Mouse (Mus musculus) neural tube, embryonic 14.5 days (tissue): ENCODE measurements around the gene Gm20388. TPM values are rescaled to one million over a fixed set of nuclear protein-coding genes. Genes with fewer than 3 reads are reported as not detected.

ENCODE experiments used
- ATAC-seq: fragments of 200-750 bp; cut with Nextera tagmentation; 2 replicates; pipeline ENCODE4 v1.8.0; 2017; ENCODE audit warnings: low read depth, mild to moderate bottlenecking, moderate TSS enrichment, moderate library complexity
- H3K27ac ChIP-seq: fragments of 300-500 bp; sonication (generic); 2 replicates; pipeline ENCODE4 v1.5.1; 2014; ENCODE audit warnings: low read depth, mild to moderate bottlenecking, control low read depth, low read length, moderate library complexity, mixed read lengths
- H3K27me3 ChIP-seq: fragments of 300-500 bp; sonication (generic); 2 replicates; pipeline ENCODE4 v1.6.1; 2014; ENCODE audit warnings: low read length; ENCODE audit not compliant: control insufficient read depth, insufficient read depth
- H3K36me3 ChIP-seq: fragments of 300-500 bp; sonication (generic); 2 replicates; pipeline ENCODE4 v1.6.1; 2014; ENCODE audit warnings: low read length, mixed read lengths; ENCODE audit not compliant: control insufficient read depth, insufficient read depth
- H3K4me1 ChIP-seq: fragments of 300-500 bp; sonication (generic); 2 replicates; pipeline ENCODE4 v1.6.1; 2014; ENCODE audit warnings: low read length; ENCODE audit not compliant: control insufficient read depth, insufficient read depth
- H3K4me2 ChIP-seq: fragments of 300-500 bp; sonication (generic); 2 replicates; pipeline ENCODE4 v1.6.1; 2014; ENCODE audit warnings: mild to moderate bottlenecking, low read depth, low read length, control low read depth
- H3K4me3 ChIP-seq: fragments of 300-500 bp; sonication (generic); 2 replicates; pipeline ENCODE4 v1.5.1; 2014; ENCODE audit warnings: low read depth, low read length, control low read depth, mixed read lengths
- H3K9ac ChIP-seq: fragments of 300-500 bp; sonication (generic); replicated peaks from 2 replicates; pipeline ENCODE4 v1.6.1; 2014; ENCODE audit warnings: low read depth, mild to moderate bottlenecking, control low read depth, low read length, mixed read lengths
- H3K9me3 ChIP-seq: fragments of 300-500 bp; sonication (generic); 2 replicates; pipeline ENCODE4 v1.6.1; 2016; ENCODE audit warnings: low read length; ENCODE audit not compliant: control insufficient read depth
- WGBS: fragments of 180-500 bp; shearing (Covaris S2); extraction: QIAGEN DNeasy Blood & Tissue Kit; methylation state at CpG from one replicate; pipeline ENCODE4 v1.1.7; 2014; 5-methylcytosine and 5-hydroxymethylcytosine counted together
- polyA plus RNA-seq: library from polyadenylated mRNA; unstranded; fragments of >200 nt; fragmentation: Nextera tagmentation; extraction: Ambion mirVana; gene quantifications from 2 replicates; pipeline ENCODE4 v1.2.1, GENCODE M21; 2014

Gm20388 gene
- polyA plus RNA-seq, 1 experiment from 2014 or later, result 10.3 TPM

GRCm38 (mm10) chr8:122896317-122896716 is 2985.7 kb downstream of the Gm20388 start:
- Histone ChIP-seq H3K4me3 (no peak overlapping the region), H3K27me3 (no peaks in the 10 kb centered on the region), H3K9ac (no peak overlapping the region), H3K27ac (no peak overlapping the region), H3K4me1 (no peaks in the 10 kb centered on the region), H3K4me2 (no peak overlapping the region), H3K9me3 (no peaks in the 10 kb centered on the region), H3K36me3 (peaks cover 54% of the 10 kb centered on the region)
- WGBS, result 92% methylated on average over 11 of the region's 11 CpGs
- no peak for ATAC-seq

GRCm38 (mm10) chr8:122897200-122897599 is 2986.6 kb downstream of the Gm20388 start:
- 96% methylated on average over 8 of the region's 8 CpGs for WGBS

GRCm38 (mm10) chr8:122898018-122898417 is 2987.4 kb downstream of the Gm20388 start:
- H3K9ac ChIP-seq, result no peak overlapping the region
- H3K36me3 ChIP-seq, result peaks cover 39% of the 10 kb centered on the region
- no peak for ATAC-seq
- no peaks in the 10 kb centered on the region for H3K9me3 ChIP-seq
- H3K4me1 ChIP-seq, result no peaks in the 10 kb centered on the region
- WGBS, result 88% methylated on average over 4 of the region's 4 CpGs
- H3K4me3 ChIP-seq, result no peak overlapping the region
- H3K27ac ChIP-seq, result no peak overlapping the region
- no peak overlapping the region for H3K4me2 ChIP-seq
- no peaks in the 10 kb centered on the region for H3K27me3 ChIP-seq

More at GRCm38 (mm10) chr8:122897200-122897599, 2986.6 kb downstream of the Gm20388 start:
- no peak overlapping the region for H3K4me3 ChIP-seq
- H3K4me1 ChIP-seq, result no peaks in the 10 kb centered on the region
- H3K9ac ChIP-seq, result no peak overlapping the region
- no peak overlapping the region for H3K4me2 ChIP-seq
- no peaks in the 10 kb centered on the region for H3K9me3 ChIP-seq
- H3K36me3 ChIP-seq, result peaks cover 46% of the 10 kb centered on the region
- ATAC-seq, result no peak
- no peak overlapping the region for H3K27ac ChIP-seq
- no peaks in the 10 kb centered on the region for H3K27me3 ChIP-seq

- no peak overlapping the region for H3K9ac ChIP-seq
- no peak for ATAC-seq
- H3K27ac ChIP-seq, result no peak overlapping the region
- 96% methylated on average over 12 of the region's 12 CpGs for WGBS
- H3K4me1 ChIP-seq, result no peaks in the 10 kb centered on the region
- no peaks in the 10 kb centered on the region for H3K9me3 ChIP-seq
- H3K4me3 ChIP-seq, result no peak overlapping the region
- no peaks in the 10 kb centered on the region for H3K27me3 ChIP-seq
- no peak overlapping the region for H3K4me2 ChIP-seq
- H3K36me3 ChIP-seq, result peaks cover 35% of the 10 kb centered on the region
These were observed 2987.8 kb downstream of the Gm20388 start for GRCm38 (mm10) chr8:122898473-122898872.

- WGBS, result 78% methylated on average over 5 of the region's 5 CpGs
These were observed 2988.4 kb downstream of the Gm20388 start for GRCm38 (mm10) chr8:122899085-122899484.

GRCm38 (mm10) chr8:122901476-122901875 is 2990.8 kb downstream of the Gm20388 start:
- no peak overlapping the region for H3K9ac ChIP-seq
- no peaks in the 10 kb centered on the region for H3K9me3 ChIP-seq
- WGBS, result 95% methylated on average over 7 of the region's 7 CpGs
- peaks cover 14% of the 10 kb centered on the region for H3K36me3 ChIP-seq
- no peak overlapping the region for H3K4me2 ChIP-seq
- no peak for ATAC-seq
- no peaks in the 10 kb centered on the region for H3K4me1 ChIP-seq
- H3K4me3 ChIP-seq, result no peak overlapping the region
- no peaks in the 10 kb centered on the region for H3K27me3 ChIP-seq
- H3K27ac ChIP-seq, result no peak overlapping the region

More at GRCm38 (mm10) chr8:122899085-122899484, 2988.4 kb downstream of the Gm20388 start:
- no peak overlapping the region for H3K4me2 ChIP-seq
- ATAC-seq, result no peak
- H3K9ac ChIP-seq, result no peak overlapping the region
- no peaks in the 10 kb centered on the region for H3K4me1 ChIP-seq
- peaks cover 35% of the 10 kb centered on the region for H3K36me3 ChIP-seq
- no peaks in the 10 kb centered on the region for H3K9me3 ChIP-seq
- no peak overlapping the region for H3K4me3 ChIP-seq
- no peaks in the 10 kb centered on the region for H3K27me3 ChIP-seq
- no peak overlapping the region for H3K27ac ChIP-seq

- 88% methylated on average over 8 of the region's 8 CpGs for WGBS
- Histone ChIP-seq H3K36me3 (peaks cover 11% of the 10 kb centered on the region), H3K4me2 (no peak overlapping the region), H3K27me3 (no peaks in the 10 kb centered on the region), H3K9me3 (no peaks in the 10 kb centered on the region), H3K4me3 (no peak overlapping the region), H3K4me1 (no peaks in the 10 kb centered on the region), H3K9ac (no peak overlapping the region), H3K27ac (no peak overlapping the region)
- no peak for ATAC-seq
These were observed 2991.4 kb downstream of the Gm20388 start for GRCm38 (mm10) chr8:122901892-122902515.

GRCm38 (mm10) chr8:122902581-122902980 is 2991.9 kb downstream of the Gm20388 start:
- Histone ChIP-seq H3K4me1 (no peaks in the 10 kb centered on the region), H3K36me3 (peaks cover 8% of the 10 kb centered on the region), H3K4me3 (no peak overlapping the region), H3K27me3 (no peaks in the 10 kb centered on the region), H3K9me3 (no peaks in the 10 kb centered on the region), H3K9ac (no peak overlapping the region), H3K27ac (no peak overlapping the region), H3K4me2 (no peak overlapping the region)
- ATAC-seq, result no peak
- WGBS, result 64% methylated on average over 3 of the region's 3 CpGs

GRCm38 (mm10) chr8:122903002-122903401 is 2992.4 kb downstream of the Gm20388 start:
- no peak overlapping the region for H3K9ac ChIP-seq
- H3K4me1 ChIP-seq, result no peaks in the 10 kb centered on the region
- no peak for ATAC-seq
- H3K4me2 ChIP-seq, result no peak overlapping the region
- H3K4me3 ChIP-seq, result no peak overlapping the region
- H3K27ac ChIP-seq, result no peak overlapping the region
- no peaks in the 10 kb centered on the region for H3K9me3 ChIP-seq
- WGBS, result 32% methylated on average over 5 of the region's 5 CpGs
- H3K36me3 ChIP-seq, result peaks cover 7% of the 10 kb centered on the region; the same call in 1 of the 2 replicates
- no peaks in the 10 kb centered on the region for H3K27me3 ChIP-seq
